Mouse (Mus musculus): Measurements from ENCODE around the gene Ugt1a6b. TPM values are rescaled to one million over a fixed set of nuclear protein-coding genes. Genes with fewer than 3 reads are reported as not detected.

The Ugt1a6b gene
- polyA plus RNA-seq, 1 experiment = 2.9 TPM

- WGBS = 69% methylated on average over 6 of the region's 6 CpGs
- no peak for TF ChIP-seq POLR2A (IDR thresholded peaks at IDR 0.05; ENCODE audit: borderline replicate concordance, extremely low read depth, low read depth, low read length)
- Histone ChIP-seq H3K4me3 (replicated peaks; ENCODE audit: extremely low read depth, low read depth, low read length) (no peak overlapping the region), H3K4me1 (ENCODE audit: control insufficient read depth, insufficient read depth, low read length) (no peaks in the 10 kb centered on the region)
- no peak for DNase-seq
These were observed 128.1 kb downstream of the Ugt1a6b start for GRCm38 (mm10) chr1:88230981-88231802.

- Histone ChIP-seq H3K4me3 (replicated peaks; ENCODE audit: extremely low read depth, low read depth, low read length) (no peak overlapping the region), H3K4me1 (ENCODE audit: control insufficient read depth, insufficient read depth, low read length) (no peaks in the 10 kb centered on the region)
- peak; percentile 5 for DNase-seq
- no peak for TF ChIP-seq CTCF (IDR thresholded peaks at IDR 0.05; ENCODE audit: insufficient read depth, low read length)
- TF ChIP-seq POLR2A (IDR thresholded peaks at IDR 0.05; ENCODE audit: borderline replicate concordance, extremely low read depth, low read depth, low read length) = no peak
- WGBS = 63% methylated on average over 7 of the region's 7 CpGs
These were observed 128.9 kb downstream of the Ugt1a6b start for GRCm38 (mm10) chr1:88231803-88232499.

- no peak for DNase-seq
- TF ChIP-seq CTCF (IDR thresholded peaks at IDR 0.05; ENCODE audit: insufficient read depth, low read length) = no peak
- no peak for TF ChIP-seq POLR2A (IDR thresholded peaks at IDR 0.05; ENCODE audit: borderline replicate concordance, extremely low read depth, low read depth, low read length)
- 49% methylated on average over 3 of the region's 3 CpGs for WGBS
These were observed 129.8 kb downstream of the Ugt1a6b start for GRCm38 (mm10) chr1:88232664-88233380.

GRCm38 (mm10) chr1:88233421-88234247, 130.6 kb downstream of the Ugt1a6b start:
- DNase-seq = no peak

More at GRCm38 (mm10) chr1:88232664-88233380, 129.8 kb downstream of the Ugt1a6b start:
- Histone ChIP-seq H3K4me3 (replicated peaks; ENCODE audit: extremely low read depth, low read depth, low read length) (no peak overlapping the region), H3K4me1 (ENCODE audit: control insufficient read depth, insufficient read depth, low read length) (no peaks in the 10 kb centered on the region)

GRCm38 (mm10) chr1:88234248-88234610, 131.2 kb downstream of the Ugt1a6b start:
- no peak for DNase-seq
- WGBS = 58% methylated on average over 4 of the region's 4 CpGs
- no peak for TF ChIP-seq CTCF (IDR thresholded peaks at IDR 0.05; ENCODE audit: insufficient read depth, low read length)
- TF ChIP-seq POLR2A (IDR thresholded peaks at IDR 0.05; ENCODE audit: borderline replicate concordance, extremely low read depth, low read depth, low read length) = no peak
- no peak overlapping the region for H3K4me3 ChIP-seq (replicated peaks; ENCODE audit: extremely low read depth, low read depth, low read length)
- no peaks in the 10 kb centered on the region for H3K4me1 ChIP-seq (ENCODE audit: control insufficient read depth, insufficient read depth, low read length)

More at GRCm38 (mm10) chr1:88233421-88234247, 130.6 kb downstream of the Ugt1a6b start:
- 65% methylated on average over 14 of the region's 14 CpGs for WGBS
- H3K4me1 ChIP-seq (ENCODE audit: control insufficient read depth, insufficient read depth, low read length) = no peaks in the 10 kb centered on the region
- TF ChIP-seq CTCF (IDR thresholded peaks at IDR 0.05; ENCODE audit: insufficient read depth, low read length) (no peak), POLR2A (IDR thresholded peaks at IDR 0.05; ENCODE audit: borderline replicate concordance, extremely low read depth, low read depth, low read length) (no peak)
- H3K4me3 ChIP-seq (replicated peaks; ENCODE audit: extremely low read depth, low read depth, low read length) = no peak overlapping the region

- DNase-seq = no peak
- H3K4me1 ChIP-seq (ENCODE audit: control insufficient read depth, insufficient read depth, low read length) = no peaks in the 10 kb centered on the region
- H3K4me3 ChIP-seq (replicated peaks; ENCODE audit: extremely low read depth, low read depth, low read length) = no peak overlapping the region
- 37% methylated on average over 5 of the region's 5 CpGs for WGBS
- TF ChIP-seq POLR2A (IDR thresholded peaks at IDR 0.05; ENCODE audit: borderline replicate concordance, extremely low read depth, low read depth, low read length) (no peak), CTCF (IDR thresholded peaks at IDR 0.05; ENCODE audit: insufficient read depth, low read length) (no peak)
These were observed 131.6 kb downstream of the Ugt1a6b start for GRCm38 (mm10) chr1:88234646-88235045.

GRCm38 (mm10) chr1:88235046-88235893, 132.2 kb downstream of the Ugt1a6b start:
- TF ChIP-seq POLR2A (IDR thresholded peaks at IDR 0.05; ENCODE audit: borderline replicate concordance, extremely low read depth, low read depth, low read length) = no peak
- no peak for TF ChIP-seq CTCF (IDR thresholded peaks at IDR 0.05; ENCODE audit: insufficient read depth, low read length)
- no peak for DNase-seq
- H3K4me1 ChIP-seq (ENCODE audit: control insufficient read depth, insufficient read depth, low read length) = no peaks in the 10 kb centered on the region
- WGBS = 61% methylated on average over 11 of the region's 11 CpGs
- no peak overlapping the region for H3K4me3 ChIP-seq (replicated peaks; ENCODE audit: extremely low read depth, low read depth, low read length)

- TF ChIP-seq POLR2A (IDR thresholded peaks at IDR 0.05; ENCODE audit: borderline replicate concordance, extremely low read depth, low read depth, low read length) (no peak), CTCF (IDR thresholded peaks at IDR 0.05; ENCODE audit: insufficient read depth, low read length) (no peak)
- no peak for DNase-seq
- H3K4me1 ChIP-seq (ENCODE audit: control insufficient read depth, insufficient read depth, low read length) = no peaks in the 10 kb centered on the region
- WGBS = 49% methylated on average over 4 of the region's 4 CpGs
- no peak overlapping the region for H3K4me3 ChIP-seq (replicated peaks; ENCODE audit: extremely low read depth, low read depth, low read length)
These were observed 132.9 kb downstream of the Ugt1a6b start for GRCm38 (mm10) chr1:88235894-88236415.
